11 mouse cellular contexts compared by ENCODE assay signal in the genomic region with DNA sequence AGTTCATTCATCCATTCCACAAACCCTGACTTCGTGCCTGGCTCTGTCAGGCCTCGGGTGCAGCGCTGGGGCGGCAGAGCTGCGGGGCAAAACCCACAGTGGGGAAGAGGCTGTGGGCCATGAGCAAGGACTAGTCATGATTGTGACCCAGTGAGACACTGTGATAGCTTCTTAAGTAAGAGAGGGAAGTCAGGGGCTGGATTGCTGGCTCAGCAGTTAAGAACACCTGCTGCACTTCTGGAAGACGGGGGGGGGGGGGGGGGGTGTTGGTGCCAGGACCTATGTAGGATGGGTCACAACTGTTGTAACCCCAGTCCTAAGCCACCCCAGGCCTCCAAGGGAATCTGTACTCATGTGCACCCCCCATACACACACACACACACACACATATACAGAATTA.
"Had no signal": no experiment of that assay in that cellular context is flagged by ENCODE, and none has a peak within 500 bp of the region (broad histone marks: within the 10 kb centered on the region; RNA-seq: fewer than 3 reads in every experiment).

No protein-coding gene starts in this region.

- H3K27ac ChIP-seq: left cerebral cortex, adult 2 months; macrophage; midbrain, embryonic 13.5 days had no signal

- H3K9ac ChIP-seq: midbrain, embryonic 13.5 days had no signal

- ATAC-seq: midbrain, embryonic 13.5 days had no signal

- DNase-seq: kidney, postnatal 10 days; kidney, postnatal 36 days; layer of hippocampus, postnatal 36 days; liver, embryonic 13.5 days; lung, adult 2 months; lung, postnatal 14 days; right cerebral cortex, postnatal 4 days; thymus, adult 2 months had no signal

- H3K36me3 ChIP-seq: midbrain, embryonic 13.5 days had no signal

- H3K4me3 ChIP-seq: left cerebral cortex, adult 2 months; liver, embryonic 13.5 days; midbrain, embryonic 13.5 days had no signal

- H3K4me2 ChIP-seq: midbrain, embryonic 13.5 days had no signal

- H3K9me3 ChIP-seq: liver, embryonic 13.5 days; midbrain, embryonic 13.5 days had no signal
